Mouse (Mus musculus) ES-E14 (cell line): ENCODE data around the gene Txnrd1.

ENCODE experiments used
- CHD2 ChIP-seq: IDR thresholded peaks from 2 replicates; pipeline ENCODE4 v1.6.1; 2014; ENCODE audit warnings: mild to moderate bottlenecking, low read depth, low read length, inconsistent platforms
- ZC3H11A ChIP-seq: IDR thresholded peaks from 2 replicates; pipeline ENCODE4 v1.6.1; 2012; ENCODE audit warnings: low read depth, mild to moderate bottlenecking, inconsistent platforms, low read length, borderline replicate concordance
- ZNF384 ChIP-seq: IDR thresholded peaks from 2 replicates; pipeline ENCODE4 v1.6.1; 2012; ENCODE audit warnings: low read depth, low read length, inconsistent platforms

DNA sequence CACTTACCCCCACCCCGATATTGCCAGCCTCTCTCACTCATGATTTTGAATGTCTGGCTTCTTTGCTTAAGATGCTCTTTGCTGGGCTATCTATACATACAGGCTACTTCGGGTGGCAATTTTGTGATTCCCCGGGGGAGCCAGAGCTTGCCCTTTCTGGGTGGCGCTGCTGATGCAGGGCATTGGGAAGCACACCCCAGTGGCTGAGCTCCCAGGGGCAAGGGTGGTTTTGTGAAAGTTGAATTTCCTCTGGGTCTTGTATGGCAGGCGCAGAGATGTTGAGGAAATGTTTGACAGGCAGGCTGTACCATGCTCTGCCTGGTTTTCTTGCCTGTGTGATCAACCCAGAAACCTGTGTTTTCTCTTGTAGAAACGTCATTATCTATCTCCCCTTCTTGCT lies 15.1 kb upstream of the Txnrd1 start:
- TF ChIP-seq CHD2 (no peak), ZC3H11A (no peak), ZNF384 (no peak)
